Mouse (Mus musculus): ENCODE data around the gene Il11ra2.
"Not testable (repeated sequence)": the region's sequence is repeated elsewhere in the genome, so short reads cannot be mapped to it uniquely, and the experiment has no call there.

- TF ChIP-seq CTCF (IDR thresholded peaks at IDR 0.05; ENCODE audit: insufficient read depth, low read length); POLR2A (IDR thresholded peaks at IDR 0.05; ENCODE audit: borderline replicate concordance, extremely low read depth, low read depth, low read length): not testable (repeated sequence)
Measured at GRCm38 (mm10) chr4:42679365-42679764, 17.7 kb upstream of the Il11ra2 start.
